Mouse (Mus musculus) ES-Bruce4 (cell line): ENCODE measurements at regions not wholly inside any gene's neighbourhood (a gene's known extent, or its start where the extent isn't known, plus 50 kb on each side); places are given as distances from the start of the nearest gene placed in this dataset.

Source experiments
- H3K27ac ChIP-seq: 2 replicates; pipeline ENCODE4 v1.5.1; 2012; ENCODE audit warnings: low read length, inconsistent platforms; ENCODE audit not compliant: insufficient read depth
- H3K27me3 ChIP-seq: 2 replicates; pipeline ENCODE4 v1.6.1; 2012; ENCODE audit warnings: mild to moderate bottlenecking, low read length, inconsistent platforms; ENCODE audit not compliant: control insufficient read depth, poor library complexity, insufficient read depth, severe bottlenecking
- H3K36me3 ChIP-seq: 2 replicates; pipeline ENCODE4 v1.6.1; 2012; ENCODE audit warnings: inconsistent platforms, mild to moderate bottlenecking, low read length, moderate library complexity; ENCODE audit not compliant: control insufficient read depth, poor library complexity, insufficient read depth, severe bottlenecking
- H3K4me1 ChIP-seq: one replicate; pipeline ENCODE4 v1.8.1; 2011; ENCODE audit warnings: low read length; ENCODE audit not compliant: control insufficient read depth, insufficient read depth
- H3K4me3 ChIP-seq: 2 replicates; pipeline ENCODE4 v1.5.1; 2011; ENCODE audit warnings: low read depth, mild to moderate bottlenecking, low read length
- H3K9ac ChIP-seq: 2 replicates; pipeline ENCODE4 v1.6.1; 2012; ENCODE audit warnings: low read depth, mild to moderate bottlenecking, inconsistent platforms; ENCODE audit not compliant: poor library complexity, severe bottlenecking
- H3K9me3 ChIP-seq: replicated peaks from 2 replicates; pipeline ENCODE4 v1.6.1; 2012; ENCODE audit warnings: mild to moderate bottlenecking, low read length, inconsistent platforms; ENCODE audit not compliant: control insufficient read depth, poor library complexity, insufficient read depth, severe bottlenecking
- CTCF ChIP-seq: IDR thresholded peaks from one replicate; pipeline ENCODE4 v1.8.1; 2011; ENCODE audit warnings: low read depth, low read length
- EP300 ChIP-seq: IDR thresholded peaks from 2 replicates; pipeline ENCODE4 v1.6.1; 2011; ENCODE audit warnings: low read depth, low read length; ENCODE audit not compliant: insufficient read depth
- POLR2A ChIP-seq: IDR thresholded peaks from one replicate; pipeline ENCODE4 v1.8.1; 2011; ENCODE audit warnings: low read length; ENCODE audit not compliant: insufficient read depth

DNA sequence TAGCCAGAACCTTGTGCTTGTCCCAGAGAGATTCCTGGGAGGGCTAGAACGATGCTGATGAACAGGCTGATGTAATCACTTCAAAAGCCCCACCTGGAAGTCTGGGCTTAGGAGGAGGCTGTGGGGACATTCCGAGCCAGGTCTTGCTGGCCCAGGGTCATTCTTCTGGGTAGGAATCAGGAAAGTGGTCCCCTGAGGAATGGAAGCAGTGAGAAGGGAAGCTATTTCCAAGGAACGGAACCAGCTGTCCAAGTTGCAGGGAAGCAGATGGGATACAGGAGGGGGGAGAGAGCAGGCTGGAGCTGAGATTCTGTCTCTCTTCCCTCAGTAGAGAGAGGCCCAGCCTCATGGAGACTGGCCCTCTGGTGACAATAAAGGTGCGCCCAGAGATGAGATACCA is 243.9 kb downstream of the Tcf7l2 start:
- H3K36me3 ChIP-seq: no peaks in the 10 kb centered on the region
- TF ChIP-seq POLR2A: no peak
- H3K27ac ChIP-seq: no peak overlapping the region
- H3K27me3 ChIP-seq: no peaks in the 10 kb centered on the region; the same call in 1 of the 2 replicates
- H3K4me1 ChIP-seq: no peaks in the 10 kb centered on the region
- H3K9me3 ChIP-seq: peaks cover 9% of the 10 kb centered on the region
- H3K4me3 ChIP-seq: no peak overlapping the region
- no peak overlapping the region for H3K9ac ChIP-seq

DNA sequence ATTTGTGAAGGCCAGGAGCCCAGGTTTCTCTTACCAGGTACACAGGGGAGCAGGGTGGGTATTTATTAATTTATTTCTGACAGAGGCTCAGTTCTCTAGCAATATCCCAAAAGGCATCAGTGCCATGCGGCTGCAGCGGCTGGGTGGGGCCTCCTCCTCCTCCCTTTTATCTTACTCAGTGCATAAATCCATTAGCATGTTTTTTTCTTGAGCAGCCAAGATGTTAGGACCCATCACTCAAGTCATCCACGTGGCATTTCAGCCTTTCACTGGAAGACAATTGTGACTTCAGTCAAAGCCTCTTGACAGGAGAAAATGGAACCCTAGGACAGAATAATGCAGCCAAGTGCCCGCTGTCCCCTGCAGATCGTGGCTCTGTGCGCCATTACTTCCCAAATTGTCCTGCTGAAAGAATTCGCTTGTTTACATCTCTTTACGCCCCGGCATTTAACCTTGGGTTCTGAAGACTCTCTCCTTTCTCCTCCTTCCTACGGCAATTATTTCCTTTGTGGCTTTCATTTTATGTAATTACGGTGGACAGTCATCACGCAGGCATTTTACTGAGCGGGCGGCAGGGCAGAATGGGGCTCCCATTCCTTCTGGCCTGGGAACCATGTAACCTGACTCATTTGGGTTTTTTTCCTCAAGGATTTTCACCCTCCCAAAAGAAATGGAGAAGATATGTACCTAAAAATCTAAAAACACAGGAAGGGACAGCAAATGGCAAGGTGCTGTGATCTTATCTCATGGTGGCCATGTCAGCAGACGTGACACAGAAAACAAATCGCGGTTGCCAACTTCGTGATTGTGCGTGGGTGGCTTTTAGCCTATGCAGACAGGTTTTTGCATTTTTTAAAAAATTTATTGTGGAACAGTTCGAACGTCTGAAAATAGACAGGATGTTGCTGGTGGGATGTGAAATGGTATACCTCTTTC is 250.4 kb downstream of the Tcf7l2 start:
- Histone ChIP-seq H3K27me3 (no peaks in the 10 kb centered on the region; the same call in 1 of the 2 replicates), H3K27ac (no peak overlapping the region), H3K4me1 (no peaks in the 10 kb centered on the region), H3K9ac (no peak overlapping the region), H3K4me3 (no peak overlapping the region), H3K9me3 (no peaks in the 10 kb centered on the region), H3K36me3 (no peaks in the 10 kb centered on the region)
- TF ChIP-seq POLR2A (no peak), CTCF (no peak), EP300 (no peak)

DNA sequence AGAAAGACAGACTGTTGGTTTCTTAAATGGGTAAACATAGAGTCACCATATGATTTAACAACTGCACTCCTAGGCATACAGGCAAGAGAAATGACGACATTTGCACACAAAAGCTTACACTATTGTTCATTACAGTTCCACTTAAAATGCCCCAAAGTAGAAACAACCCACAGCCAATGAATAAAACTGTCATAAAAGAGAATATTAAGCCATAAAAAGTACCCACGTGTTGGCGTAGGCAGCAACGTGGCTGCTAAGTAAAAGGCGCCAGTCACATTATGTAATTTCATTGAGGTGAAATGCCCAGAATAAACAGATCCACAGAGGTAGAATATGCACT is 251.1 kb downstream of the Tcf7l2 start:
- Histone ChIP-seq H3K27me3 (no peaks in the 10 kb centered on the region), H3K9me3 (no peaks in the 10 kb centered on the region), H3K4me3 (no peak overlapping the region), H3K27ac (no peak overlapping the region), H3K9ac (no peak overlapping the region), H3K36me3 (no peaks in the 10 kb centered on the region), H3K4me1 (no peaks in the 10 kb centered on the region)
- TF ChIP-seq CTCF (no peak), EP300 (no peak), POLR2A (no peak)

DNA sequence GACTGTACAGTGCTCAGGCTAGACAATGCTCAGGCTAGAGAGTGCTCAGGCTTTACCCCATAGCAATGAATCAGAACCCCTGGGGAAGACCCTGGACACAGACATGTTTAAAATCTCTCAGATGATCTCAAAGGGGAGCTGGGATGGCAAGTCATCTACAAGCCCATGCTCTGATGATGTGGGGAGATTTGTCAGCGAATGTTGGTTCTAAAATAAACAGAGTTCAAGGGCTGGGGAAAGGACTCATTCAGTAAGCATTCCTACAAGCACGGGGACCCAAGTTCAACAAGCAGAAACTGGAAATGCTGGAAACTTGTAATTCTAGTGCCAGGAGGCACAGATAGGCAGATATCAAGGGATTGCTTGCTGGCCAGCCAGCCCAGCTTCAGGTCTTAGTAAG is 254.1 kb downstream of the Tcf7l2 start:
- Histone ChIP-seq H3K9ac (no peak overlapping the region), H3K27ac (no peak overlapping the region), H3K9me3 (no peaks in the 10 kb centered on the region), H3K27me3 (no peaks in the 10 kb centered on the region), H3K4me1 (no peaks in the 10 kb centered on the region), H3K36me3 (no peaks in the 10 kb centered on the region), H3K4me3 (no peak overlapping the region)
- TF ChIP-seq EP300 (no peak), POLR2A (no peak), CTCF (no peak)

DNA sequence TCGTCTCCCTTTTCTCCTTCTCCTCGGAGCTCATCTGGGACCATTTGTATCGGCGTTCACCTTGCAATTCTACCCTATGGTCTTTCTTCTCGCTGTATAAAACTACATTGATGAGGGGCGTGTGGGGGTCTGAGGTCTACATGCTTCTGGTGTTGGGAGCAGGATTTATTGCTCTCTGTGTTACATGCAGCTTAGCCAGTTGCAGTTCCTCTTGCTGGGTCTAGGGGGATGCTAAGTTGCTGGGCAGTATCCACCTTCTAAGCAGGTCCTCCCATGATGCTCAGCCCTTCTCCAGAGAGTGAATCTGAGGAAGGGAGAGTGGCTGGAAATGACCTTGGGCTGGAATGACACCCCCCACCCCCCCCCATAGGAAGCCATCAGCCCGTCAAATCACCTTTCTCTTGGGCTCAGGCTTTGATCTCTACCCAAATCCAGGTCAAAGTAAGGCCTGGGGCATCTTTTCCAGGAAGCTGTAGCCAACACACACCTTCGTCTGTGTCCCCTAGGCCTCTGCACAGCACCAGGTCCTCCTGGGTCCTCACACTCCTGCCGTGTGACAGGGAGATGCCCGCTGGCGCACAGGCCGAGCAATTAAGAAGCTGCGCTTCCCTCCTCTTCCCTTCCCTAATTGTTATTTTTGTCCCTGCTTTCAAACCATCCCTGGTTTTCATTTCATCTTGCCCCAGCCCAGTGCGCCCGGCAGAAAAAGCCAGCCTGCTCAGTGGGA is 257.0 kb downstream of the Tcf7l2 start:
- Histone ChIP-seq H3K4me3 (no peak overlapping the region), H3K36me3 (no peaks in the 10 kb centered on the region), H3K27me3 (no peaks in the 10 kb centered on the region), H3K27ac (no peak overlapping the region), H3K4me1 (no peaks in the 10 kb centered on the region), H3K9me3 (no peaks in the 10 kb centered on the region), H3K9ac (no peak overlapping the region)
- TF ChIP-seq POLR2A: no peak
- TF ChIP-seq EP300: no peak
- no peak for TF ChIP-seq CTCF

DNA sequence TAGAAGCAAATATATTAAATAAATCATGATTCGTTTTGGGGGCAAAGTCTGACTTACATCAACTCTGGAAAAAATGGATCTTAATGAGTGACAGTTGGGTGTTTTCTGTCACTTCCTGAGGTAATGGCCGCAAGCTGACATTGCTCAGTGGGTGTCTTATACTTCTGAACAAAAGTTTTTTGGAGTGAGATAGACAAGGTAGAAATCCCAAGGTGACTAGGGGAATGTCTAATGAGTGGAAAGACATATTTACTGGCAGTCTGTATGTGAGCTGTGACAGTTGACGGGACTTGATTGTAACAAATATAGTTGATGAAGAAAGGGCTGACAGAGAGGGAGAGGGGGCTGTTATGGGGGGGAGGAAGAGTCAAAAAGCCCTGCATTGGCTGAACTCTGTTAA is 257.8 kb downstream of the Tcf7l2 start:
- no peaks in the 10 kb centered on the region for H3K36me3 ChIP-seq
- H3K27me3 ChIP-seq: no peaks in the 10 kb centered on the region
- no peak overlapping the region for H3K9ac ChIP-seq
- no peak overlapping the region for H3K4me3 ChIP-seq
- H3K4me1 ChIP-seq: no peaks in the 10 kb centered on the region
- H3K27ac ChIP-seq: no peak overlapping the region
- H3K9me3 ChIP-seq: no peaks in the 10 kb centered on the region
- TF ChIP-seq CTCF: no peak
- TF ChIP-seq POLR2A: no peak
- no peak for TF ChIP-seq EP300
